Mouse (Mus musculus) gastrocnemius, postnatal 14 days (tissue): ENCODE results near the gene Rpl41. TPM values are rescaled to one million over a fixed set of nuclear protein-coding genes. Genes with fewer than 3 reads are reported as not detected.

Experiments
- DNase-seq: peaks from one replicate; pipeline ENCODE4 v3.0.0; 2021; ENCODE audit warnings: mixed read lengths
- intact Hi-C: fragments of 180-260 bp; cut with DNase I; formaldehyde crosslinking; loops from one replicate; pipeline ENCODE4 v1.15.1; 2025; ENCODE audit warnings: low total_unique reads
- microRNA-seq, 2 experiments: library from miRNA; unstranded; fragments of <30 nt; microRNA quantifications; one replicate each; pipeline ENCODE4 v1.2.0; 2021
- total RNA-seq, 2 experiments: library from RNA; stranded (reverse); gene quantifications; 2 replicates each; pipeline ENCODE4 v1.2.3; 2021

Gene Rpl41
- total RNA-seq, 2 experiments from 2014 or later = 1,413 to 1,625 TPM

DNA sequence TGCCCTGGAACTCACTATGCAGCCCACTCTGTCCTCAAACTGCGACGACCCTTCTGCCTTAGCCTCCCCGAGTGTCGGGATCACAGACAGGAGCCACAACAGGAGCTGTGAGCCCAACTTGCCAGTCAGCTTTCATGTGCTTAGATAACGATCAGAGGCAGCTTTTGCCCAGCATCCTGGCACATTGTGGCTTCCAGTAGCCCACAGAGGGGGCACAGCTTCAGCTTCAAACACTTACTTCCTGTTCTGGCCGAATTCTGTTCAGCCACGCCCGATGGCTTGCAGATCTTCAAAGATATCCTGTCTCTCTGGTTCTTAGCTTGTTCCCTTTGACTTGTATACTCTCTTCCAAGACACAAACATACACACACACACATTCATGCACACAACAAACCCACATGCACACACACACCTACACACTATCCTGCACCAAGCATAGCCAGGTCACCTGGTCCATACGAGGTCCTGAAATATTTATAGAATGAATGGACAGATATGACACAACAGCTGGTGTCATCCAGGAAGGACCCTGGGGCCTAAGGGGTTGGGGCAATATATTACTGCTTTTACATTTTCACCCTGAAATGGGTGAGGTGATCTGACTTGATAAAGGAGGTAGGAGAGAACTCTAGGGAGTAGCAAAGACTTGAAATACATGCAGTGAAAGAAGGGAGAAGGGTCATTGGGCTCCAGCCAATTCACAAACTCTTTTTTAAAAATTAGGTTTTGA lies 44.3 kb downstream of the Rpl41 start:
- intact Hi-C loops = no loop called here
- DNase-seq = no peak

DNA sequence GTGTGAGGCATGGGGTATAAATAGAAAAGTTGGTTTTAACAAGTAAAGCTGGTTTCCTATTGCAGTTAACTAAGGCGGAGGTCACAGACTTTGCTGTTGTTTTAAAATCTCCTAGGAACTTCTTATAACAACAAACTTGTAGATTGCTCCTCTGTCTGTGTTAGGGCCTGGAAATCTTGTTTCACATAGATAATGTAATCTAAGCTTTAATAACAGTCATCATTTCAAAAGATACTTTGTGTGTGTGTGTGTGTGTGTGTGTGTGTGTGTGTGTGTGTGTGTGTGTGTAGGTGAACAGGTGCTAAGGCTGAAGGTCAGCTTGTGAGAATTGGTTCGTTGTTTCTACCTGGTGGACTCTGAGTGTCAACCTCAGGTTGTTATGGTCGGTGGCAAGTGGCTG lies 45.1 kb downstream of the Rpl41 start:
- DNase-seq = no peak
- intact Hi-C loops = no loop called here

DNA sequence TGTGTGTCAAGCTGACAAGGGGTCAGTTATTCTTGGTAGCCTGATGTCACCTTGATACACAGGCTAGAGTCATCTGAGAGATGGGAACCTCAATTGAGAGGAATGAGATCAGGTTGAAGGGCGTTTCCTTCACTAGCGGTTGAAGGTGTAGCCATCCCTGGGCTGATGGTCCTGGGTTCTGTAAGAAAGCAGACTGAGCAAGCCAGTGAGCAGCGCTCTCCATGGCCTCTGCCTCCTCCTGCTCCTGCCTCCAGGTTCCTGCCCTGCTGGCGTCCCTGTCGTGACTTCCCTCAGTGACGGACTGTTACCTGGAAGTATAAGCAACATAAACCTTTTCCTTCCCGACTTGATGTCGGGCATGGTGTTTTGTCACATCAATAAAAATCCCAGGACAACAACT lies 45.6 kb downstream of the Rpl41 start:
- intact Hi-C loops = no loop called here
- DNase-seq = no peak

DNA sequence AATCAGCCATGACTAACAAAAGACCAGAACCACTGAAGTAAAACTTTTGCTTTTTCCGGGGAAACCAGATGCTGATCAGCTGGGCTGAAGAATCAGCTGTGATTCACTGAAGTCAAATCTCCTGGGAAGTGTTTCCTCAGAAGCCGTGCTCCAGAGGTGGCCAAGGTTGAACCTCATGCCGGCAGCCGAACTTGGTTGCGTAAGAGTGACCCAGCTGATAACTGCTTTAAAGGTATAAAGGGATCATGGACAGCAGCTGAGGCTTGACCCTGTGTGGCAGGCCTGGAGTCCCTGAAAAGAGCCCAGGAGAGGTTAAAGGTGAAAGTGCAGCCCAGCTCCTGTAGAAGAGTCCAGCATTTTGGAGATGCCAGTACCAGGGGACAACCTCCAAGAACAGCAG lies 46.8 kb downstream of the Rpl41 start:
- intact Hi-C loops = no loop called here
- DNase-seq = no peak

DNA sequence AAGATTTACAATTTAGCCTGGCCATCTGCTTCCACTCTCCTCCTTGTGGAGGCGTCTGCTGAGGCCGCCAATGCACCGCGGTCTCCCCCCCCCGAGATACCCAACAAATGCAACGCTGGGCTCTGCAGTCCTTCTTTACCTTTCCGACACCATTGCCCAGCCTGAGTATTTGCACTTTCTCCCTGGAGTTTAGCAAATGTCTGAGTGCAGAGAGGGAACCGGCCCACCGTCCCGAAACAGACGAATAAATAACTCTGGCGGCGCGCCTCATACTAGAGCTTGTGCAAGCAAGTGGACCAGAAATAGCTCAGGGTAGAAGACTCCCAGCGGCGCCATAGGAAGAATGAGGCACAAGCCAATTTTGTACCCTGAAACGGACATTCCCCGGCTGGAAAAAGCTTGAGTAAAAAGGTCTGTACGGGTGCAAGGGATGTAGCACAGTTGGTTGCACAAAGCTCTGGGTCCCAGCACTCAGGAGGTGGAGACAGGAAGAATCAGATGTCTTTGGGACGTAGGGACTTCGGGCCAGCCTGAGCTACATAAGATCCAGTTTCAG lies 49.9 kb downstream of the Rpl41 start:
- peak; percentile 73 for DNase-seq
- intact Hi-C loops = no loop called here

DNA sequence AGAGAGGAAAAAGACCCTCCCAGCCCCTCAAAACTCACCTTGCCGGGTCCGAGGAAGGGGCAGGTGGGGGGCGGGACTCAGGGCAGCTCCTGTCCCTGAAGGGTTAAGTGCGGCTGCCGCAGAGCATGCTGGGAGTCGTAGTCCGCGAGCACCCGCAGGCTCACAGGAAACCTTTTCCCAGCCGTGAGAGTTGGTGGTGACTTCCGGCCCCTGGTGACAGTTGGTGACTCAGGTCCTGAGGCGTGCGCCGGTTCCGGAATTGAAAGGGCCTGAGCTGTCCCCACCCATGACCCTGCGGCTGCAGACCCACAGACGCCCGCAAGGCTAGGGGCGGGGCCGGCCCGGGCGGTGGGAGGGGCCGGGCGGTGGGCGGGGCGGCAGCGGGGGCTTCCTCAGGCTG lies 50.5 kb downstream of the Rpl41 start, which contains the start of gene Myl6b:
Gene Myl6b (minus strand): TSS at position 96 of the 400 bp plus-strand sequence.
- DNase-seq = peak; percentile 96
- intact Hi-C loops = no loop called here

Small RNA genes within 50 kb of the gene (microRNA-seq; reads per million reads assigned to microRNA genes)
- gene Gm47275 (0 reads per million in 2 experiments), gene Mir6916 (0 to 0.64 reads per million in 2 experiments), gene Mir6917 (0.50 to 0.96 reads per million in 2 experiments)

Other genes starting within 250 kb of the Rpl41 start
- 1 to 10 TPM; 7.4 to 8.2 TPM for gene Pan2, start 246.0 kb downstream of the Rpl41 start, total RNA-seq
- gene Cnpy2, start 226.8 kb downstream of the Rpl41 start, total RNA-seq = 10 to 100 TPM; 47.2 to 55.8 TPM
- gene Cs, start 211.6 kb downstream of the Rpl41 start, total RNA-seq = 100 to 1,000 TPM; 571 to 668 TPM
- 100 to 1,000 TPM; 257 to 331 TPM for gene Coq10a, start 180.3 kb downstream of the Rpl41 start, total RNA-seq
- 10 to 100 TPM; 53.7 to 54.8 TPM for gene Ankrd52, start 172.2 kb downstream of the Rpl41 start, total RNA-seq
- not detected for gene Slc39a5, start 148.1 kb downstream of the Rpl41 start, total RNA-seq
- gene Nabp2, start 137.8 kb downstream of the Rpl41 start, total RNA-seq = 10 to 100 TPM; 48.2 to 51.8 TPM
- gene Rnf41, start 137.6 kb downstream of the Rpl41 start, total RNA-seq = 10 to 100 TPM; 12.9 to 13.0 TPM
- gene Smarcc2, start 90.1 kb downstream of the Rpl41 start, total RNA-seq = 10 to 100 TPM; 43.4 to 44.6 TPM
- gene Myl6, start 55.2 kb downstream of the Rpl41 start, total RNA-seq = 100 to 1,000 TPM; 214 to 276 TPM
- gene Myl6b, start 50.6 kb downstream of the Rpl41 start, total RNA-seq = 100 to 1,000 TPM in 1 of 2 experiments, 10 to 100 TPM in 1; 54.6 to 180 TPM
- gene Esyt1, start 23.4 kb downstream of the Rpl41 start, total RNA-seq = 10 to 100 TPM; 21.6 to 24.0 TPM
- gene Zc3h10, start 1.5 kb downstream of the Rpl41 start, total RNA-seq = 1 to 10 TPM; 5.0 to 6.4 TPM
- 10 to 100 TPM; 50.2 to 54.0 TPM for gene Pa2g4, start 16.7 kb upstream of the Rpl41 start, total RNA-seq
- 1 to 10 TPM; 4.8 to 7.2 TPM for gene Erbb3, start 40.3 kb upstream of the Rpl41 start, total RNA-seq
- gene Rps26, start 77.4 kb upstream of the Rpl41 start, total RNA-seq = 100 to 1,000 TPM; 455 to 537 TPM
- under 1 TPM; 0.25 to 0.58 TPM for gene Ikzf4, start 96.7 kb upstream of the Rpl41 start, total RNA-seq
- 10 to 100 TPM; 11.8 to 12.8 TPM for gene Suox, start 124.8 kb upstream of the Rpl41 start, total RNA-seq
- gene Rab5b, start 147.0 kb upstream of the Rpl41 start, total RNA-seq = 10 to 100 TPM; 75.2 to 78.2 TPM
- 1 to 10 TPM in 1 of 2 experiments, under 1 TPM in 1; 0.71 to 1.2 TPM for gene Pmel, start 154.9 kb upstream of the Rpl41 start, total RNA-seq
- 1 to 10 TPM; 7.5 to 8.5 TPM for gene Cdk2, start 155.7 kb upstream of the Rpl41 start, total RNA-seq
- 10 to 100 TPM in 1 of 2 experiments, 1 to 10 TPM in 1; 8.3 to 10.8 TPM for gene Dgka, start 195.6 kb upstream of the Rpl41 start, total RNA-seq
- gene Pym1, start 198.6 kb upstream of the Rpl41 start, total RNA-seq = 10 to 100 TPM; 10.9 to 14.3 TPM
- 1 to 10 TPM; 3.2 TPM for gene Mmp19, start 241.6 kb upstream of the Rpl41 start, total RNA-seq